Mouse (Mus musculus) naive thymus-derived CD4-positive, alpha-beta T cell, adult 2 months (primary cell): ENCODE results near the gene Slc2a10.
"Not testable (repeated sequence)": the region's sequence is repeated elsewhere in the genome, so short reads cannot be mapped to it uniquely, and the experiment has no call there.

Experiments
- DNase-seq: peaks from one replicate; pipeline ENCODE4 v3.0.0-alpha.2; 2011; ENCODE audit warnings: low read depth

Slc2a10 gene

GRCm38 (mm10) chr2:165498816-165499215, 4.8 kb upstream of the Slc2a10 start:
- DNase-seq = no peak

- peak; percentile 49 for DNase-seq
These were observed 6.1 kb downstream of the Slc2a10 start for GRCm38 (mm10) chr2:165509686-165510085.

DNA sequence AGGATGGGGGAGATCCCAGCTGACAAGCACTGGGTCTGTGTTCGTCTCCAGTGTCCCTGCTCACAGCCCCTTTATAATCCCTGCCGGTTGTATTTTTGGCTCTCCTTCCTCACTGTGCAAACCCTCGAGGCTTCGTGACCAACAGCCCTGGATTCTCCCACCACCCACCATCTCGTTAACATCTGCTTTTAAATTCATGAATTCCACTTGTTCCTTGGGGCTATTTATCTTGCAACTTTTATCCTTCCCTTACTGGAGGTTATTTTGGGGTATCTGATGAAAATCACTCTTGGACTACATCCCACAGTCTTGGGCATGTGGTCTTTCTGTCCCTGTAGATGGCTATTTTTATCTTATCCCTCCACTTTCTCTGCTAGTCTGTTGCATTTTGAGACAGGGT, 6.9 kb downstream of the Slc2a10 start:
- DNase-seq = no peak

GRCm38 (mm10) chr2:165510914-165511458, 7.4 kb downstream of the Slc2a10 start:
- DNase-seq = not testable (repeated sequence)

DNA sequence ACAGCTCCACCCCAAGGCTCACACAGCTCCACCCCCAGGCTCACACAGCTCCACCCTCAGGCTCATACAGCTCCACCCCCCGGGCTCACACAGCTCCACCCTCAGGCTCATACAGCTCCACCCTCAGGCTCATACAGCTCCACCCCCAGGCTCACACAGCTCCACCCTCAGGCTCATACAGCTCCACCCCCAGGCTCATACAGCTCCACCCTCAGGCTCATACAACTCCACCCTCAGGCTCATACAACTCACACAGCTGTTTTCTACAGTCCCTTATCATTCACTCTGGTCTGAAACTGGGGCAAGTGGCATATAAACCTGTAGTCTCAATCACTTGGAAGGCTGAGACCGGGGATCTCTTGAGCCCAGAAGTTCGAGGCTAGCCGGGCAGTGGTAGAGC, 7.9 kb downstream of the Slc2a10 start:
- DNase-seq = not testable (repeated sequence)

GRCm38 (mm10) chr2:165512426-165512825, 8.8 kb downstream of the Slc2a10 start:
- no peak for DNase-seq

GRCm38 (mm10) chr2:165512870-165513600, 9.4 kb downstream of the Slc2a10 start:
- DNase-seq = no peak

GRCm38 (mm10) chr2:165515178-165515728, 11.7 kb downstream of the Slc2a10 start:
- no peak for DNase-seq

GRCm38 (mm10) chr2:165525609-165526008, 22.0 kb downstream of the Slc2a10 start:
- no peak for DNase-seq

GRCm38 (mm10) chr2:165529106-165529505, 25.5 kb downstream of the Slc2a10 start:
- DNase-seq = peak; percentile 67

DNA sequence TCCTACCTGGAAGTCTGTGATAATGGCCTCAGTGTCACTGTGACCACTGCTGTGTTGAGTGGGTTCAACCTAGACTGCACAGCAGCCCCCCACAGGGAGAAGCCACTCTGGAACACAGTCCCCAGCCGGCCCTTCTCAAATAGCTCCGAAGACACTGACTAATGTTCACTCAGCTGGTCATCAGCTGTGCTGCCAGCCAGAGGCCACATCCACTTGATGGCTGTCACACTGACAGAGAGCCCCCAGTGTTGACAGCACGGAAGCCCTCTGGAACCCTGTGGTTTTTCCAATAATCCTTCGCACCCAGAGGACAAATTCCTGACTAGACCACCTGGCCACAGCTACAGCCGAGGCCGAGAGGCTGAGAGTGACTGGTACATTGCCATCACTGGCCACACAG, 30.2 kb downstream of the Slc2a10 start:
- no peak for DNase-seq

GRCm38 (mm10) chr2:165540975-165541374, 37.4 kb downstream of the Slc2a10 start:
- peak; percentile 6 for DNase-seq

- no peak for DNase-seq
These were observed 39.5 kb downstream of the Slc2a10 start for GRCm38 (mm10) chr2:165542939-165543669.

GRCm38 (mm10) chr2:165543670-165544016, 40.1 kb downstream of the Slc2a10 start:
- no peak for DNase-seq

GRCm38 (mm10) chr2:165545687-165546086, 42.1 kb downstream of the Slc2a10 start:
- DNase-seq = no peak

DNA sequence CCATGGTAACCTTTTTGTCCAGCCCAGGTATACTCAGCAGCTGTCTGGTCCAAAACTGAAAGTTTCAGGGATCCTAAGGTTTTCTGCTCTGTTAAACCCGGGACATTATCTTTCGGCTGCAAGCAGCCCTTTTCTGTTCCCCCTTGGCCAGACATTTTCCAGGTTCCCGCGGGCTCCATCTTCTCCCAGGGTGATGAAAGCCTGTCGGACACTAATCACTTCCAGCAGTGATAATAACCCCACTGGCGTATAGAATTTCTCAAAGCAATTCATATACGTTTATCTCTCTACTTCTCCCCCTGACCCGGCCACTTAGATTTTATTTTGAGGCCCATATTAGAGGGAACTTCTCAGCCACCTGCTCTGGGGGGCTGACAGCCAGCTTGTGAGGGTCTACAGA, 42.8 kb downstream of the Slc2a10 start:
- DNase-seq = no peak

DNA sequence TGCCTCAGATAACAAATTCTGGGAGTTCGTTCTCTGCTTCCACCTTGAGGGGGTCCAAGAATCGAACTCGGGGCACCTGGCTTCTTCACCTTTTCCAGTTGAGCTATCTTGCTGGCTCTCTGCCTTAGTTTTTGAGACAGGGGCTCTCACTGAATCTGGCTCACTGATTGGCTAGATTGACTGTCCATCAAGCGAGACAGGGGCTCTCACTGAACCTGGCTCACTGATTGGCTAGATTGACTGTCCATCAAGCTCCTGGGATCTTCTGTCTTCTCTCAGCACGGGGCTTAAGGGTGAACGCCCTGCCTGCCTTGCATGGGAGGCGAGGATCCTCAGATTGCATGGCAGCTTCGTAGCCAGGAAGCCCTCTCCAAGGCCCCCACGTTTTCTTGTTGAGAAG, 43.8 kb downstream of the Slc2a10 start:
- peak; percentile 28 for DNase-seq

GRCm38 (mm10) chr2:165548627-165549026, 45.0 kb downstream of the Slc2a10 start:
- no peak for DNase-seq

DNA sequence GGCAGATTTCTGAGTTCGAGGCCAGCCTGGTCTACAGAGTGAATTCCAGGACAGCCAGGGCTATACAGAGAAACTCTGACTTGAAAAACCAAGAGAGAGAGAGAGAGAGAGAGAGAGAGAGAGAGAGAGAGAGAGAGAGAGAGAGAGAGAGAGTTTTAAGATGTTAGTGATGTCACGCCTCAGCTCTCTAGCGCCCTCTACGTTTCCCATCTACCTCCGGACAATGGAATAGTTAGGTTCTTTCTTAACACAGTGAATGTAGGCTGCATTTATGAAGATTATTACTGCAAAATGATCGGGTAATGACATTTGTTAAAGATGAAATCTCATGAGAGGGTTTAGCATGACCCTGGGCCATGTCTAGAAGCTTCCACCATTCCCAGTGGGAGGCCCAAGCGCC, 46.8 kb downstream of the Slc2a10 start:
- peak; percentile 8 for DNase-seq

DNA sequence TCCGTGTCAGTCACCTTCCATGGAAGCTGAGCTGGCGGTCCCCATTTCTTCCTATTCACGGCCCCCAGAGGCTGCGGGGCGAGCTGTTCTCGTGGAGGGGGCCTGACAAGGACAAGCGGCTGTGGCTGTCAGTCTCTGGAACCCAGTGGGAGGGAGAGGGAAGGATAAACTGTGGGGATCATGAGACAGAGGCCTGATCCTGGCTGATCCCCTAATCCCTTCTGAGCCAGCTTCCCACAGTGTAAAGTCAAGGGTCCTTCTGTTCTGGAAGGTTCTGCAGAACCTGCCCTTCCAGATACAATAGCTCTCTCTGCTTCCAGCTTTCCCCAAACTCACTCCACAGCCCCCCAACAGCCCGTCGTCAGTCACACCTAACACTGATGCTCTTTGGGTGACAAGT, 50.5 kb downstream of the Slc2a10 start:
- DNase-seq = no peak

DNA sequence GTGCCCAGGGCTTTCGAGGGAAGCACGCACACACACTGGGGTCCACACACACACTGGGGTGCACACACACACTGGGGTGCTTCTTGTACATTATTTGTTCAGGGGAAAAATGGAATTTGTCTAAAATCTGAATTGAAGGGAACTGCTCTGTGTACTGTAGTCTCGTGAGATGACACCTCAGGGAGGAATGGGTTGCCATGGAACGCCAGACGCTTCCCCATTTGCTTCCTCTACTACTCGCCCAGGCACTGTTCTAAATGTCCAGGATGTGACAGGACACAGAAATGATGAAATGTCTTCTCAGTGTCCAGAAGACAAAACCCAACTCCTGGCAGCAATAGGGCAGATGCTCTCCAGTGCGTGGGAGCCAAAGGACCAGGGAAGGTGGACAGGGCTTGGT, 53.7 kb downstream of the Slc2a10 start:
- DNase-seq = no peak

- DNase-seq = no peak
These were observed 55.3 kb downstream of the Slc2a10 start for GRCm38 (mm10) chr2:165558916-165559315.
